Mouse (Mus musculus): ENCODE data around the gene Ints7. TPM values are rescaled to one million over a fixed set of nuclear protein-coding genes. Genes with fewer than 3 reads are reported as not detected.

Gene Ints7
- total RNA-seq, 4 experiments from 2014 or later: 9.7 to 11.2 (median 10.8) TPM

GRCm38 (mm10) chr1:191584483-191584882 lies 9.0 kb downstream of the Ints7 start:
- DNase-seq (ENCODE audit: low spot score): no peak

GRCm38 (mm10) chr1:191585704-191586103 lies 10.3 kb downstream of the Ints7 start:
- no peak for DNase-seq (ENCODE audit: low spot score)

GRCm38 (mm10) chr1:191587062-191587461 lies 11.6 kb downstream of the Ints7 start:
- DNase-seq (ENCODE audit: low spot score): no peak

GRCm38 (mm10) chr1:191588749-191589148 lies 13.3 kb downstream of the Ints7 start:
- no peak for DNase-seq (ENCODE audit: low spot score)

GRCm38 (mm10) chr1:191592016-191592720 lies 16.7 kb downstream of the Ints7 start:
- no peak for DNase-seq (ENCODE audit: low spot score)

- no peak for DNase-seq (ENCODE audit: low spot score)
Observed at GRCm38 (mm10) chr1:191596076-191596475, 20.6 kb downstream of the Ints7 start.

- no peak for DNase-seq (ENCODE audit: low spot score)
Observed at GRCm38 (mm10) chr1:191599210-191599609, 23.8 kb downstream of the Ints7 start.

GRCm38 (mm10) chr1:191604690-191605089 lies 29.3 kb downstream of the Ints7 start:
- DNase-seq (ENCODE audit: low spot score): no peak

GRCm38 (mm10) chr1:191609051-191609450 lies 33.6 kb downstream of the Ints7 start:
- no peak for DNase-seq (ENCODE audit: low spot score)

GRCm38 (mm10) chr1:191609578-191609977 lies 34.1 kb downstream of the Ints7 start:
- DNase-seq (ENCODE audit: low spot score): no peak

GRCm38 (mm10) chr1:191610357-191610756 lies 34.9 kb downstream of the Ints7 start:
- no peak for DNase-seq (ENCODE audit: low spot score)

GRCm38 (mm10) chr1:191611686-191612085 lies 36.2 kb downstream of the Ints7 start:
- no peak for DNase-seq (ENCODE audit: low spot score)

GRCm38 (mm10) chr1:191612877-191613276 lies 37.4 kb downstream of the Ints7 start:
- no peak for DNase-seq (ENCODE audit: low spot score)

- DNase-seq (ENCODE audit: low spot score): no peak
Observed at GRCm38 (mm10) chr1:191616245-191616644, 40.8 kb downstream of the Ints7 start.

GRCm38 (mm10) chr1:191617589-191617988 lies 42.2 kb downstream of the Ints7 start:
- DNase-seq (ENCODE audit: low spot score): no peak

GRCm38 (mm10) chr1:191618067-191618766 lies 42.8 kb downstream of the Ints7 start:
- no peak for DNase-seq (ENCODE audit: low spot score)

- DNase-seq (ENCODE audit: low spot score): no peak
Observed at GRCm38 (mm10) chr1:191621096-191621495, 45.7 kb downstream of the Ints7 start.

- DNase-seq (ENCODE audit: low spot score): peak; percentile 47
Observed at GRCm38 (mm10) chr1:191622801-191623200, 47.4 kb downstream of the Ints7 start.

GRCm38 (mm10) chr1:191624492-191624891 lies 49.1 kb downstream of the Ints7 start:
- no peak for DNase-seq (ENCODE audit: low spot score)

- DNase-seq (ENCODE audit: low spot score): no peak
Observed at GRCm38 (mm10) chr1:191625026-191625425, 49.6 kb downstream of the Ints7 start.

GRCm38 (mm10) chr1:191625620-191626019 lies 50.2 kb downstream of the Ints7 start:
- peak; percentile 8 for DNase-seq (ENCODE audit: low spot score)

GRCm38 (mm10) chr1:191628457-191629169 lies 53.2 kb downstream of the Ints7 start:
- no peak for DNase-seq (ENCODE audit: low spot score)

All from heart, adult 8-10 months (tissue).